Mouse (Mus musculus) lung, postnatal 0 days (tissue): ENCODE results near the gene Myh10.
A peak's percentile ranks its signal among the peaks of the same experiment; 100 is the strongest.

Experiments used
- CTCF ChIP-seq: IDR thresholded peaks from 2 replicates; pipeline ENCODE4 v1.5.1; 2016; ENCODE audit warnings: antibody characterized with exemption, mild to moderate bottlenecking
- EP300 ChIP-seq: IDR thresholded peaks from 2 replicates; pipeline ENCODE4 v1.6.1; 2016; ENCODE audit warnings: antibody characterized with exemption, mild to moderate bottlenecking, control low read depth

GRCm38 (mm10) chr11:68805148-68805547 lies 113.8 kb downstream of the Myh10 start:
- no peak for TF ChIP-seq EP300
- peak; percentile 53 for TF ChIP-seq CTCF
